Mouse (Mus musculus): ENCODE measurements around the gene Asic2.
A peak's percentile ranks its signal among the peaks of the same experiment; 100 is the strongest.

The Asic2 gene

GRCm38 (mm10) chr11:80974616-80975015 lies 993.6 kb downstream of the Asic2 start:
- no peak for DNase-seq

GRCm38 (mm10) chr11:80973976-80974375 lies 994.3 kb downstream of the Asic2 start:
- no peak for DNase-seq

- no peak for DNase-seq
Observed at GRCm38 (mm10) chr11:80973273-80973672, 995.0 kb downstream of the Asic2 start.

- DNase-seq: no peak
Observed at GRCm38 (mm10) chr11:80967544-80967943, 1000.7 kb downstream of the Asic2 start.

- DNase-seq: no peak
Observed at GRCm38 (mm10) chr11:80966040-80966439, 1002.2 kb downstream of the Asic2 start.

GRCm38 (mm10) chr11:80961326-80961725 lies 1006.9 kb downstream of the Asic2 start:
- DNase-seq: no peak

- DNase-seq: no peak
Observed at GRCm38 (mm10) chr11:80958086-80958671, 1010.1 kb downstream of the Asic2 start.

GRCm38 (mm10) chr11:80955915-80956314 lies 1012.3 kb downstream of the Asic2 start:
- DNase-seq: no peak

GRCm38 (mm10) chr11:80954147-80954546 lies 1014.1 kb downstream of the Asic2 start:
- no peak for DNase-seq

- DNase-seq: no peak
Observed at GRCm38 (mm10) chr11:80949068-80949738, 1019.1 kb downstream of the Asic2 start.

- DNase-seq: no peak
Observed at GRCm38 (mm10) chr11:80948103-80948502, 1020.2 kb downstream of the Asic2 start.

GRCm38 (mm10) chr11:80946163-80946562 lies 1022.1 kb downstream of the Asic2 start:
- no peak for DNase-seq

GRCm38 (mm10) chr11:80923286-80923951 lies 1044.8 kb downstream of the Asic2 start:
- no peak for DNase-seq

- no peak for DNase-seq
Observed at GRCm38 (mm10) chr11:80918332-80918731, 1049.9 kb downstream of the Asic2 start.

GRCm38 (mm10) chr11:80917688-80918087 lies 1050.6 kb downstream of the Asic2 start:
- DNase-seq: peak; percentile 7

- no peak for DNase-seq
Observed at GRCm38 (mm10) chr11:80913408-80914024, 1054.7 kb downstream of the Asic2 start.

GRCm38 (mm10) chr11:80912721-80913120 lies 1055.5 kb downstream of the Asic2 start:
- DNase-seq: no peak

GRCm38 (mm10) chr11:80907820-80908219 lies 1060.4 kb downstream of the Asic2 start:
- no peak for DNase-seq

GRCm38 (mm10) chr11:80906456-80906855 lies 1061.8 kb downstream of the Asic2 start:
- peak; percentile 21 for DNase-seq

GRCm38 (mm10) chr11:80904559-80904958 lies 1063.7 kb downstream of the Asic2 start:
- DNase-seq: no peak

GRCm38 (mm10) chr11:80903426-80903825 lies 1064.8 kb downstream of the Asic2 start:
- DNase-seq: no peak

- no peak for DNase-seq
Observed at GRCm38 (mm10) chr11:80902664-80903063, 1065.6 kb downstream of the Asic2 start.

GRCm38 (mm10) chr11:80900555-80900954 lies 1067.7 kb downstream of the Asic2 start:
- no peak for DNase-seq

GRCm38 (mm10) chr11:80895853-80896252 lies 1072.4 kb downstream of the Asic2 start:
- DNase-seq: no peak
